Mouse (Mus musculus): ENCODE results near the gene Oxct2b.
"Not testable (repeated sequence)": the region's sequence is repeated elsewhere in the genome, so short reads cannot be mapped to it uniquely, and the experiment has no call there.

Oxct2b gene

DNA sequence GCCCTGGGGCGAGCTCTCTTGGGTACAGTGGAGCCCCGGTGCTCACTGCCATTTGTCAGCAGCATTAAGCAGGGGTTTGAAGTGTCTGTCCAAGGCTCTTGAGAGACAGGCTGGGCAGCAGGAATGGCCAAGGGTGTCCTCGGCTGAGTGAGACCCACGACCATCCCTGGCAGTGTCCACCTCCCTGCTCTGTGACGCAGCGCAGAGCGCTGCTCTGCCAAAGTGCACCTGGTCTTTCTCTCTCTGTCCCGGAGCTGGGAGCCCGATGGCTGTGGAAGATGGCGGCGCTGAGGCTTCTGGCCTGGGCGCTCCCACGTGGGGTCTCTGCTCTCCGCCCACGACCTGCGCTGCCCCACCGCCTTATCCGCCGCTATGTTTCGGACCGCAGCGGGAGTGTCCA, at the start of gene Oxct2b:
TSS of gene Oxct2b (plus strand) at position 256 of the 400 bp plus-strand sequence.
- DNase-seq (ENCODE audit: low spot score): no peak

- no peak for DNase-seq (ENCODE audit: low spot score)
These were observed 47.4 kb upstream of the Oxct2b start for GRCm38 (mm10) chr4:123068646-123069045.

DNA sequence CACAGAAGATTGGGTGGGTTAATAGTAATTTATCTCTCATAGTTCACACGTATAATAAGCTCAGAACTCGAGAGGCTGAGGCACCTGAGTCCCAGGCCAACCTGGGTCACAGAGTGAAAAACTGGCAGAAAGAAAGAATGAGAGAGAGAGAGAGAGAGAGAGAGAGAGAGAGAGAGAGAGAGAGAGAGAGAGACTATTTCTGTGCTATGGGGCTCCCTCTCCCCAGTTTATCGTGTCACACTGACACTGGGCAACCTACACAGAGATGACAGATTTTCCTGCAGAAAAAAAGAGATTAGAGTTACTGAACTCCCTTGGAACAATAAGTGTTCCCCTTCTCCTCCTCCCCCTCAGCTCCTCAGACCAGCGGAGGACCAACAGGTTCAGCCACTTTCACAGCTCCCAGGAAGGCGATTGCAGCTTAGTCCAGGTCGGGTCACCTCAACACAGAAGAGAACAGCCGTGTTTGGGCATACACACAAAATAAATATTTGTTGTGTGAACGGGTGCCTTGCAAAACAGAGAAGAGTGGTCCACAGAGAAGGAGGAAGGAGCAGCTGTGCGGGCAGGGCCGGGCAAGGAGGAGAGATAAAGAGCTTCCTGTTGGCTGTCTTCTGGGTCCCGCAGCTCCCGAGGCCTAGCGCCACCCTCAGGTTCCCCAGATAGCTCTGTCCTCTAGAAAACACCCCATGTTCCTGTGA, 44.6 kb upstream of the Oxct2b start:
- DNase-seq (ENCODE audit: low spot score): peak; percentile 84

GRCm38 (mm10) chr4:123076928-123077327, 39.1 kb upstream of the Oxct2b start:
- DNase-seq (ENCODE audit: low spot score): no peak

- no peak for DNase-seq (ENCODE audit: low spot score)
These were observed 37.8 kb upstream of the Oxct2b start for GRCm38 (mm10) chr4:123078231-123078630.

GRCm38 (mm10) chr4:123080791-123081190, 35.3 kb upstream of the Oxct2b start:
- DNase-seq (ENCODE audit: low spot score): peak; percentile 76

- DNase-seq (ENCODE audit: low spot score): peak; percentile 65
These were observed 33.5 kb upstream of the Oxct2b start for GRCm38 (mm10) chr4:123082283-123083163.

DNA sequence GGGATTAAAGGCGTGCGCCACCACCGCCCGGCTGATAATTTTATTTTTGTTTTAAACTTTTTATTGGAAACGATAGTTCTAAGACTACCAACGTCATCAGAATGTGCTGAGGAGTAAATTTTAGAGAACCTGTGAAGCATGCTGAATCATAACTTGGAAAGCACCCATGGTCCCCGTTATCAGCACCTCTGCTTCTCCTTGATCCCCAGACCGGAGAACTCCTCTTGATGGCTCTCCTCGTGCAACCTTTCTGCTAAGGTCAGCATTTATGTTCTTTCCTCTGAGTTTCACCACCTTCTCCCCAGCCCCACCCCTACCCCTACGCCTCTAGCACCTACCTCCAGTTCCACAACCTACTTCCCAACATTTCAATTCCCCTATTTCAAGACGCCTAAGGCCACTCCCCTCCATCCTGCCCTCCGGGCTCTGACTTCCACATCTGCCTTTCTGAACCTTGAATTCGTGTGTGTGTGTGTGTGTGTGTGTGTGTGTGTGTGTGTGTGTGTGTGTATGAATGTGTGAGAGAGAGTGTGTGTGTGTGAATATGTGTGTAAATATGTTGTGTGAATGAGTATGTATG, 32.7 kb upstream of the Oxct2b start:
- no peak for DNase-seq (ENCODE audit: low spot score)

- DNase-seq (ENCODE audit: low spot score): no peak
These were observed 30.8 kb upstream of the Oxct2b start for GRCm38 (mm10) chr4:123085290-123085689.

GRCm38 (mm10) chr4:123086381-123086780, 29.7 kb upstream of the Oxct2b start:
- DNase-seq (ENCODE audit: low spot score): no peak

GRCm38 (mm10) chr4:123092621-123093020, 23.4 kb upstream of the Oxct2b start:
- DNase-seq (ENCODE audit: low spot score): no peak

DNA sequence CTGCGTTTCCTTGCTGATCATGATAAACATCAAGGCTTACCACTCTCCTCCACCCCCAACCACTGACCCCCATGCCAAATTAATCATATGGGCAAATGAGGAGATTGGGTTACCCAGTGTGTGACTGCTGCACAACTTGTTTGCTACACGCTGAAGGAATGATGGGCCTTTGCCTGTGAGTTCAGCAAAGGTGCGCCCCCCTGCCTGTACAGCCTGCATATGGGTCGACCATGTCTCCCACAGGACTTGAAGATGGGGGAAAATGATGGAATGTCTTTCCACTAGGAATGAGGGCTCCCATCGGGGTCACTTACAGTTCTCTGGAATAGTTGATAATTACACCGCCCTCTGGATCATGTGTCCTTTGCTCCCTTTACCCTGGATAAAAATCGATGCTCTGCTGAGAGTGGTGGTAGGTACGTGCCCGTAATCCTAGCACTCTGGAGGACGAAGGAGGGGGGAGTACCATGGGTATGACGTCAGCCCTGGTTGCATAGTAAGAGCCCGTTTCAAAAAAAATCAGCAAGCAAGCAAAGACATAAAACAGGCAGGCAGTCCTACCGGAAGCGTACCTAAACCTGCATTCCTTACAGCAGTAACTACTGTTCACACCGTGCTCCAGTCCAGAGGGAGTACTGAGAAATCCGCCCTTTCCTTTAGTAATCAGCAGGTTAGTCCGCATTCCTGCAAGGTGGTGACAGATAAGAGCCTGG, 22.8 kb upstream of the Oxct2b start:
- peak; percentile 16 for DNase-seq (ENCODE audit: low spot score)

DNA sequence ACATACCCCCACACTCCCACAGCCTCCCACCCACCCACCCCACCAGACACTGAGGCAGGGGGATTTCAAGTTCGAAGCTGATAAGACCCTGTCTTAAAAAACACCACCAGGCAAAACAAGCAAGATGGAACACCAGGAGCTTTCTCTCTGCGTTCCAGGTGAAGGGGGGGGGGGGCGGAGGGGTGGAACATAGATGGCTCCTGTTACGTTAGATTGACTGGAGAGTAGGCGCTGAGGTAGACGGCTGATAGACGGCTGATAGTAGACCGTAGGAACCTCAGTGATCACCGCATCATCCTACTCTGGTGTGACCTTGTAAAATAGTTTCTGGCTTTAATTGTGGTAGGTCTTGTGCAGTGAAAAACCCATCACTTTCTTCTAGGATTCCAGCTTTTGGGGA, 22.2 kb upstream of the Oxct2b start:
- DNase-seq (ENCODE audit: low spot score): no peak

GRCm38 (mm10) chr4:123104651-123105450, 11.2 kb upstream of the Oxct2b start, which contains the start of gene Bmp8b:
Bmp8b (plus strand) TSS chr4:123105165.
- DNase-seq (ENCODE audit: low spot score): peak; percentile 16

DNA sequence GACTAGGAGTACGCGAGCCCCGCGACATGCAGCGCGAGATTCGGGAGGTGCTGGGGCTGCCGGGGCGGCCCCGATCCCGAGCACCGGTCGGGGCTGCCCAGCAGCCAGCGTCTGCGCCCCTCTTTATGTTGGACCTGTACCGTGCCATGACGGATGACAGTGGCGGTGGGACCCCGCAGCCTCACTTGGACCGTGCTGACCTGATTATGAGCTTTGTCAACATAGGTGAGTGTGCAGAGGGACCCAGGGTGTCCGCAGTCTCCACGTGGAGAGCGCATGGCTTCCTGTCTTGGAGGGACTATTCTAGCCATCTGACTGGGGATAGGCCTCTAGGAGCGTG, 10.6 kb upstream of the Oxct2b start:
- DNase-seq (ENCODE audit: low spot score): no peak

- not testable (repeated sequence) for DNase-seq (ENCODE audit: low spot score)
These were observed 10.1 kb upstream of the Oxct2b start for GRCm38 (mm10) chr4:123105929-123106328.

GRCm38 (mm10) chr4:123106864-123107263, 9.2 kb upstream of the Oxct2b start:
- DNase-seq (ENCODE audit: low spot score): no peak

GRCm38 (mm10) chr4:123108056-123108455, 8.0 kb upstream of the Oxct2b start:
- DNase-seq (ENCODE audit: low spot score): no peak

- no peak for DNase-seq (ENCODE audit: low spot score)
These were observed 5.3 kb upstream of the Oxct2b start for GRCm38 (mm10) chr4:123110751-123111150.

- DNase-seq (ENCODE audit: low spot score): not testable (repeated sequence)
These were observed 4.6 kb upstream of the Oxct2b start for GRCm38 (mm10) chr4:123111275-123111983.
